Mouse (Mus musculus) lung, postnatal 36 days (tissue): ENCODE measurements around the gene Slf1.
"Not testable (repeated sequence)": the region's sequence is repeated elsewhere in the genome, so short reads cannot be mapped to it uniquely, and the experiment has no call there.

ENCODE experiments used
- DNase-seq: peaks from one replicate; pipeline ENCODE4 v3.0.0; 2022; ENCODE audit warnings: mixed read lengths

Slf1 gene

GRCm38 (mm10) chr13:77134931-77135620, at the start of gene Slf1, which contains the start of gene 2210408I21Rik:
Gene Slf1, minus strand, starts transcription at chr13:77135473.
Gene 2210408I21Rik, plus strand, starts transcription at chr13:77135540.
- DNase-seq = peak; percentile 93

DNA sequence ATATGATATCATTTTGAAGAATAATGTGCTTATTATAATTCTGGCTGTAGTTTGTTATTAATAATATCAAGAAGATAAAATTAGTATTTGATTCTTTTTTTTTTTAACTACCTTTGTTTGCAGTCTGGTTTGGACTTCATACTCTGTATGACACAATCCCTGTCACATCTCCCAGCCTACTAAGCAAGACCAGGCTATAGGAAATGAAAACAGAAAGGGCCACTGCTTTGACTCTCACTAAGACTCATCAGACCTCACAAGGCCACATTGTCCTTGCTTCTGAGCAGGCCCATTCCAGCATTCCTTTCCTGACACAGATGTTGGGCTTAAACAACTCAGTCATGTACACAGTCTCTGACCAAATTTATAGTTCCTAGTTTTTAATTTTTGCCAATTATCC, 42.7 kb upstream of the Slf1 start:
- DNase-seq = no peak

- no peak for DNase-seq
These were observed 5.6 kb upstream of the Slf1 start for GRCm38 (mm10) chr13:77140890-77141289.

DNA sequence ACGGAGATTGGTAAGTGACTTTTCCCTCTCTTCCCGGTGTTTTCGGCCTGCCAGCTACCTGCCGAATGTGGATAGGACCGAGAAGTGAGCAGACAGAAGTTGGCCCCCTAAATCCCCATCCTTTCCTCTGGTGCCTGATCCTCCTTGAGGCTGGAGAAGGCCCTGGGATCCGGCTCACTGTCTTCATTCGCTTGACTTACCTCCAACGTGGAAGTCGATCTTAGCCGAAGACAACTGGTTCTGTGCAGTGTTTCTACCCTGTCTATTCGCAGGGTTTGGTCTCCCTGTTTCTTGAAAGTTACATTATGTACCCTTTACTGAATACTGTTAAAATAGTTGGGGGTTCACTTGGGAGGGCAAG, 328 bp upstream of the Slf1 start:
- no peak for DNase-seq

GRCm38 (mm10) chr13:77131132-77131531, 4.1 kb downstream of the Slf1 start:
- no peak for DNase-seq

GRCm38 (mm10) chr13:77128240-77128639, 7.0 kb downstream of the Slf1 start:
- DNase-seq = no peak

DNA sequence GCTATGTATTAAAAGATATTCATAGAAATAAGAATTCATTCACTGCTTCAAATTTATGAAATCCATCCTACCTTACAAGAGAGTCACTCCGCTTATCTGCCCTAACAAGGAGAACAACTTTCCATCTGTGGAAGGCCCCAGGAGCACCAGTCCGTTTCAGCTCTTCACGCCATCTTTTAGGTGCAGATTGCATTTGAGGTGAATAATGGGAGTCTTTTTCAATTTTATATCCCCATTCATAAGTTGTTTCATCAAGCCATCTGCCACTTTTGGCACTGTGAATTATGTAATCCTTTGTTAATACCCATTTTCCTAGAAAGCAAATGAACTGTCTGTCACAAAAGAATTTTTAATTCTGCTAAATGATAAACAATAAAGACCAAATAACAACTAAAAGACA, 10.1 kb downstream of the Slf1 start:
- no peak for DNase-seq

GRCm38 (mm10) chr13:77118695-77119094, 16.6 kb downstream of the Slf1 start:
- no peak for DNase-seq

- DNase-seq = no peak
These were observed 27.5 kb downstream of the Slf1 start for GRCm38 (mm10) chr13:77107734-77108133.

DNA sequence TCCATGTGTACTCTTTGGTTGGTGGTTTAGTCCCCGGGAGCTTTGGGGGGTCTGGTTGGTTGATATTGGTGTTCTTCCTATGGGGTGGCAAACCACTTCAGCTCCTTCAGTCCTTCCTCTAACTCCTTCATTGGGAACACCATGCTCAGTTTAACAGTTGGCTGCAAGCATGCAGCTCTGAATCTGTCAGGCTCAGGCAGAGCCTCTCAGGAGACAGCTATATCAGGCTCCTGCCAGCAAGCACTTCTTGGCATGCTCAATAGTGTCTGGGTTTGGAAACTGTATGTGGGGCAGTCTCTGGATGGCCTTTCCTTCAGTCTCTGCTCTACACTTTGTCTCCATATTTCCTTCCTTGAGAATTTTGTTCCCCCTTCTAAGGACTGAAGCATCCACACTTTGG, 42.4 kb downstream of the Slf1 start:
- not testable (repeated sequence) for DNase-seq

DNA sequence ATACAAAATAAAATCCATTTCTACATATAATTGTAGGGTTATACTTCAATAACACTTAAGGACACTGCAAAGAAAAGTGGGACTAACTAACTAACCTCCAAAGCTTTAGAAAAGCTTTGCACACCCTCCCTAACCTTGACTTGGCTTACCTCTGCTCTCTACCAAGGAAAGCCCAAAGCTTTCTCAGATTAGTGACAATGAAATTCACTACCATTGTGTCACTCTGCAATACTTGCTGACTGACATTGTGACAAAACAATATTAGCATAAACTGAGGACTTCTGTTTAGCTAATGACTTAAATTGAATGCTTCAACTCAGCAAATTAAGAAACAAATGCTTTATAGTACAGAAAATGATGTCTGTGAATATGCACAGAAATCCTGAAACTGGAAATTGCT, 63.2 kb downstream of the Slf1 start:
- no peak for DNase-seq

DNA sequence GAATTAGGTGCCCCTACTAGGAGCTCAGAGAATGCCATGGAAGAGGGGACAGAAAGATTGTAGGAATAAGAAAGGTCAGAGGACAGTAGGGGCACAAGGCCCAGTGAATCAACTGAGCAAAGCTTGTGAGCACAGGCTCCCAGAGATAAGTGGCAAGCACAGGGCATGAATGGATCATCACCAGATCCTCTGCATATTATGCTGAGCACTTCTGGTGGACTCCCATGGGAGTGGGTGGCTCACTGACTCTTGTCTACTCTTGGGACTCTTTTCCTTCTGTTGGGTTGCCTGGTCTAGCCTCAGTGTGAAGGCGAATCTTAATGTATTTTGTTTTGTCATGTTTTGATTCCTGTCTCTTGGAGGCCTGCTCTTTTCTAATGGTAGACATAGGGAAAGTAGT, 66.4 kb downstream of the Slf1 start:
- no peak for DNase-seq

DNA sequence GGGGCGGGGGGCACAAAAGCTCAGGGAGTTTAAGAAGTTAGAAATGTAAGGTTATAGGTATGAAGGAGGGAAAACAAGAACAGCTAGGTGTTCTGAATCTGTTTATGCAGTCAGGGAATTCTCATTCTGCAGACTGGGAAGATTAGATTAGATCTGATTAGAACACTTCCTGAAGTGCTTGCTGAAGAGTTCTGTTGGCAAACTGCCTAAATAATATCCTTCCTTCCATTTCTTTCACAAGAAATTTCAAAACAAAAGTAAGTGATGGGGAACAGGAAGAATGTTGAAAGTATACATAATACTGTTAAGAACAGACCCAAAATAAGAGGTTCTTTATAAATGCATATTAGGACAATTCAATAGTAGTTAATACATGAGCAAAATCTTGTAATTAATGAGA, 72.1 kb downstream of the Slf1 start:
- no peak for DNase-seq

DNA sequence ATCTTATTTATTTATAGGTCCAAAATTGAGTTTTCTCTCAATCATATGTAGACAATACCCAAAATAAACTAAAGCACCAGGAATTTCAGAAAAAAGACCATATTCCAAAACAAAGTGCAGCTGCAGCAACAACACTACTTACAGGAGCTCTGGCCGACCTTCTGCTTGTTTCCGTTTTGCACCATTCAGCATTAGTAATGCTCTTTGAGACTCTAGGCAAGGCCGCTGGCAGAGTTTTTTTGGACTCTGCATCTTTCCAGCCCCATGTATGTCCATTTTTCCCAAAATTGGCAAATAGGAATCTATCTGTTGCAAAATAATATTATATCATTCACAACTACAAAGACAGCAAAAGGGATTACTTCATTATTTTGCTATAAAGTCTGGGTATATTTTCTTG, 85.5 kb downstream of the Slf1 start:
- no peak for DNase-seq

DNA sequence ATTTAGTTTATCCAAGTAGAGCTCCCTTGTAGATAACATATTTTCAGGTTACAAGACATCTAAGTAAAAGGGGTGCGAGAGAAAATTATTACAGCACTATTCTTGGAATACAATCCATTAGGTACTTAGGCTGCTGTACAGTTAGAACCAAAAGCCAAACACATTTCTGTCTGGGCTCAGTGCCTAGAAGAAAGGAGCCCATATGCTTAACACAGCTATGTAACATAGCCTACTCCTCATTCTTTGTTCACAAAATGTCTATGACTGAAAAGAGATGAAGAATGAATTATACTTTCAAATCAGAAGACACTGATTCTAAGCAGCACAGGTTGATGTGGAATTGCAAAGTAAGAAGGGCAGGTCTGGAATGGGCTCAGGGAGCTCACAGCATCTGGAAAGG, 86.8 kb downstream of the Slf1 start:
- DNase-seq = no peak

DNA sequence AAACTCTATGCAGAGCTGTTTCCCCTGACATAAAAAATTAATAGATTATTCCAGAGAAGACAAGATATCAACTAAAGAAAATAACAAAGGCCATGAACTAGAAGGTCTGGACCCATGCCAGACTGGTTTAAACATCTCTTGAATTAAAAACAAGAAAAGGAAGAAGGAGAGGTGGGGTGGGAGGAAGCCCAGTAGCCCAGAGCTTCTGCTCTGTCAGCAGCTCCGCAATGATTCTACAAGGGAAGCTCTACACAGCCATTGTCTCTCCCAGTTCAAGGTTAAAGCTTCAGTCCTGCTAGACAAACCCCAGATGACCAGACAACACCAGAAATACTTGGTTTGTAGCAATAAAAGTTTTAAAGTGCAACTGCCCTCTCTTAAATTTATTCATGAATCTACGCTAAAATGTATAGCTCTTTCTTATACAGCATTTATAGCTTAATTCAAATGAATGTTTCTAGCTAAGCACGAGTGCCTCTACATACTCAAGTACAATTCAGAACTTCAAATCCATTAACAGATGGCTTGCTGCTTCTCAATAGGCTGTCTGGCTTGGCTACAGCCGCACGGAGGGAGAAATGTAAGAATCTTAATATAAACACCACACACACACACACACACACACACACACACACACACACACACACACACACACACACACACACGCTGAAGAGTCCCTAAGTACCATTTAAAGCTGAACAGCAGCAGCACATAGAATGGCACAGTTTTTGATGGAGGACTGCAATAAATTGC, 87.9 kb downstream of the Slf1 start:
- no peak for DNase-seq

GRCm38 (mm10) chr13:77046416-77046815, 88.9 kb downstream of the Slf1 start:
- no peak for DNase-seq

GRCm38 (mm10) chr13:77045375-77045774, 89.9 kb downstream of the Slf1 start:
- peak; percentile 18 for DNase-seq

- DNase-seq = no peak
These were observed 91.9 kb downstream of the Slf1 start for GRCm38 (mm10) chr13:77043375-77043774.

DNA sequence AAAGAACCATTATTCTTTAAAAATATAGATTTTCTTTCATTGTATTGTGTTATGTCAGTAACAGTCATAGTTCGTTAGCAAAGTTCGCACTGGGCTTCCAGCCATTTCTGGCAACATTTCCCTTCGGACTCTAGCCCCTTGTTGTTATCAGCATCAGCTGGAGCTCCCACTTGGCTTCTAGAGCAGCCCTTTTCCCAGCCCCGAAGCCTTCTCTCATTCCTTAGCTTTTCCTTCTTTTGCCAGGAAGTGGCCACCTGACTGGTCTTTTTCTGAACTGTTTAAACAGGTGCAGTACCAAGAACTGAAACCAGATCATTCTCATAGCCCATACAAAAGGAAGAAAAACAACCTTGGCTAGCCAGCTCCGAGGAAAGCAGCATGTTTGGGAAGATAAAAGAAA, 105.7 kb downstream of the Slf1 start:
- DNase-seq = no peak

- no peak for DNase-seq
These were observed 116.4 kb downstream of the Slf1 start for GRCm38 (mm10) chr13:77018851-77019250.

- no peak for DNase-seq
These were observed 131.6 kb downstream of the Slf1 start for GRCm38 (mm10) chr13:77003684-77004083.

DNA sequence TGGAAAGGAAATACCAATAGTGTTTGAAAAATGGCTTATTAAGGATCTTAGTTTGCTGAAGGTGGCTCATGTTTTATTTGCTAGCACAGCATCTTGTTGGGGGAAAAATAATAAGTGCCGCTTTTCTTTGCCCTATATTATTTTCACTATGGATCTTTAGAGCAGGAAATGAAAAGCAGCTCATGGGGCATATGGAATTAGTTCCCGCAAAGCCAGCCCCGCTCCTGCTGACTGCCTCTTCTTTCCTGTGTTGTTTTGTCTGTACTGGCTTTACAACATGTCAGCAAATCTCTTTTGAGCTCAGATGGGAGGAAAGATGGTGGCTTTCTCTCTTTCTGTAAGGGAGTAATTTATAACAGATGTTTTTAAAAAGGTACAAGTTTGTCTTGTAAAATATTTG, 132.6 kb downstream of the Slf1 start:
- DNase-seq = no peak
